Mouse (Mus musculus): ENCODE data around the gene Gm3383. TPM values are rescaled to one million over a fixed set of nuclear protein-coding genes. Genes with fewer than 3 reads are reported as not detected.
"Not testable (repeated sequence)": the region's sequence is repeated elsewhere in the genome, so short reads cannot be mapped to it uniquely, and the experiment has no call there.

The Gm3383 gene
- polyA plus RNA-seq (2016; fragmentation: Nextera tagmentation; extraction: Ambion mirVana) = 1.8 and 2.0 TPM in 2 replicates

GRCm38 (mm10) chr14:5807882-5808281 lies at the start of gene Gm3383:
Gene Gm3383 (minus strand): TSS chr14:5807982.
- H3K27me3 ChIP-seq; H3K4me3 ChIP-seq (replicated peaks); H3K9me3 ChIP-seq; H3K36me3 ChIP-seq (replicated peaks); H3K4me1 ChIP-seq; H3K27ac ChIP-seq; H3K4me2 ChIP-seq; ATAC-seq (ENCODE audit: low FRiP score); H3K9ac ChIP-seq: not testable (repeated sequence)
- WGBS = no CpG with 5 or more reads among the region's 3 CpGs

GRCm38 (mm10) chr14:5855911-5856310 lies 48.1 kb upstream of the Gm3383 start:
- WGBS = 86% methylated on average over 3 of the region's 3 CpGs

GRCm38 (mm10) chr14:5830229-5830628 lies 22.4 kb upstream of the Gm3383 start, which contains the start of gene Gm3424:
Gene Gm3424 (minus strand): TSS chr14:5830329.
- not testable (repeated sequence) for H3K36me3 ChIP-seq (replicated peaks)
- no CpG with 5 or more reads among the region's 3 CpGs for WGBS

More at GRCm38 (mm10) chr14:5855911-5856310, 48.1 kb upstream of the Gm3383 start:
- H3K4me1 ChIP-seq; H3K36me3 ChIP-seq (replicated peaks); H3K9ac ChIP-seq; H3K4me3 ChIP-seq (replicated peaks); ATAC-seq (ENCODE audit: low FRiP score); H3K4me2 ChIP-seq; H3K9me3 ChIP-seq; H3K27me3 ChIP-seq; H3K27ac ChIP-seq: not testable (repeated sequence)

GRCm38 (mm10) chr14:5812699-5813356 lies 5.0 kb upstream of the Gm3383 start:
- H3K4me3 ChIP-seq (replicated peaks); H3K9me3 ChIP-seq; H3K36me3 ChIP-seq (replicated peaks); H3K4me1 ChIP-seq; H3K9ac ChIP-seq; H3K4me2 ChIP-seq; H3K27ac ChIP-seq; H3K27me3 ChIP-seq: not testable (repeated sequence)
- ATAC-seq (ENCODE audit: low FRiP score) = 0 out of 2 replicates have a peak, but pooled peaks have one; percentile 39
- no CpG with 5 or more reads among the region's 47 CpGs for WGBS

More at GRCm38 (mm10) chr14:5830229-5830628, 22.4 kb upstream of the Gm3383 start, which contains the start of gene Gm3424:
- not testable (repeated sequence) for H3K27ac ChIP-seq; ATAC-seq (ENCODE audit: low FRiP score); H3K4me2 ChIP-seq; H3K4me3 ChIP-seq (replicated peaks); H3K9me3 ChIP-seq; H3K9ac ChIP-seq; H3K27me3 ChIP-seq; H3K4me1 ChIP-seq

GRCm38 (mm10) chr14:5741477-5741876 lies 66.3 kb downstream of the Gm3383 start, which contains the start of gene Gm3373:
Gene Gm3373 (minus strand): TSS chr14:5741577.
- H3K4me3 ChIP-seq (replicated peaks); H3K9me3 ChIP-seq; H3K27me3 ChIP-seq; H3K4me1 ChIP-seq; H3K36me3 ChIP-seq (replicated peaks); H3K27ac ChIP-seq; ATAC-seq (ENCODE audit: low FRiP score); H3K9ac ChIP-seq; H3K4me2 ChIP-seq: not testable (repeated sequence)
- WGBS = no CpG with 5 or more reads among the region's 37 CpGs

GRCm38 (mm10) chr14:5687357-5687756 lies 120.4 kb downstream of the Gm3383 start, which contains the start of gene Gm9603:
Gene Gm9603 (minus strand): TSS chr14:5687457.
- not testable (repeated sequence) for H3K4me1 ChIP-seq; ATAC-seq (ENCODE audit: low FRiP score); H3K27me3 ChIP-seq; H3K36me3 ChIP-seq (replicated peaks); H3K4me2 ChIP-seq; H3K9ac ChIP-seq; H3K9me3 ChIP-seq; H3K27ac ChIP-seq; H3K4me3 ChIP-seq (replicated peaks)
- WGBS = no CpG with 5 or more reads among the region's 2 CpGs

- not testable (repeated sequence) for H3K9ac ChIP-seq; H3K4me2 ChIP-seq; H3K27ac ChIP-seq; H3K4me1 ChIP-seq; H3K27me3 ChIP-seq; H3K9me3 ChIP-seq; H3K4me3 ChIP-seq (replicated peaks); ATAC-seq (ENCODE audit: low FRiP score); H3K36me3 ChIP-seq (replicated peaks)
- WGBS = no CpG with 5 or more reads among the region's 1 CpGs
These were observed 174.9 kb downstream of the Gm3383 start, which contains the start of gene Gm8265 for GRCm38 (mm10) chr14:5632928-5633327. Gene Gm8265 (minus strand): TSS chr14:5633028.

Other genes with a start within 250 kb of the Gm3383 start
- not detected in 2 replicates for gene Gm8265, start 175.0 kb downstream of the Gm3383 start, polyA plus RNA-seq (2016; fragmentation: Nextera tagmentation; extraction: Ambion mirVana)
- gene Gm9603, start 120.5 kb downstream of the Gm3383 start, polyA plus RNA-seq (2016; fragmentation: Nextera tagmentation; extraction: Ambion mirVana) = not detected in 2 replicates
- gene Gm3373, start 66.4 kb downstream of the Gm3383 start, polyA plus RNA-seq (2016; fragmentation: Nextera tagmentation; extraction: Ambion mirVana) = 0.32 TPM in 1 of 2 replicates, not detected in the other
- gene Gm3424, start 22.3 kb upstream of the Gm3383 start, polyA plus RNA-seq (2016; fragmentation: Nextera tagmentation; extraction: Ambion mirVana) = not detected in 2 replicates
- 0.32 TPM in 1 of 2 replicates, not detected in the other for gene Gm8237, start 72.4 kb upstream of the Gm3383 start, polyA plus RNA-seq (2016; fragmentation: Nextera tagmentation; extraction: Ambion mirVana)
- gene Gm3248, start 153.8 kb upstream of the Gm3383 start, polyA plus RNA-seq (2016; fragmentation: Nextera tagmentation; extraction: Ambion mirVana) = 0.34 and 0.92 TPM in 2 replicates
- not detected in 2 replicates for gene Gm3453, start 171.2 kb upstream of the Gm3383 start, polyA plus RNA-seq (2016; fragmentation: Nextera tagmentation; extraction: Ambion mirVana)

Data from forebrain, embryonic 12.5 days (tissue).